Mouse (Mus musculus) frontal cortex, adult (tissue): ENCODE measurements at regions not wholly inside any gene's neighbourhood (a gene's known extent, or its start where the extent isn't known, plus 50 kb on each side); places are given as distances from the start of the nearest gene placed in this dataset.

Experiments used
- ATAC-seq: cut with Nextera tagmentation; 2 replicates; pipeline ENCODE4 v1.9.2; 2017; ENCODE audit warnings: mild to moderate bottlenecking, moderate library complexity, mixed read lengths; ENCODE audit not compliant: low TSS enrichment

DNA sequence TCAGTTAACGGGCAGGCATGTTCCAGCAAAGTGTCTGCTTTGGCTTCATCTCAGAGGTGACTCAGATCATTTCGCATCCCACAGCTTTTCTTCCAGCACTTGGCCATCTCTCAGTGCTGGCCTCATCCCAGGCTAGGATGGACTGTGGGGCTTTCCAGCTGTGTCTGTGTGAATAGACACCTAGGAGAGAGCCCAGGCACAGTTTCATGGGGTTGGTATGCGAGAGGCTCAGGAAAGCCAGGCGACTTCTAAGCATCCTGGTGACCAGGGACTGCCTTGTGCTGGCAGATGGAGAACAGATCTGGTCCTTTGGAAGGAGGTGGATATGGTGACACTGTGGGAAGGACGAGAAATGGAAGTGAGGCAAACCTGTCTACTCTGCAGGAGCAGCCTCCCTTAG lies 182.9 kb downstream of the Cd83 start:
- ATAC-seq = no peak

DNA sequence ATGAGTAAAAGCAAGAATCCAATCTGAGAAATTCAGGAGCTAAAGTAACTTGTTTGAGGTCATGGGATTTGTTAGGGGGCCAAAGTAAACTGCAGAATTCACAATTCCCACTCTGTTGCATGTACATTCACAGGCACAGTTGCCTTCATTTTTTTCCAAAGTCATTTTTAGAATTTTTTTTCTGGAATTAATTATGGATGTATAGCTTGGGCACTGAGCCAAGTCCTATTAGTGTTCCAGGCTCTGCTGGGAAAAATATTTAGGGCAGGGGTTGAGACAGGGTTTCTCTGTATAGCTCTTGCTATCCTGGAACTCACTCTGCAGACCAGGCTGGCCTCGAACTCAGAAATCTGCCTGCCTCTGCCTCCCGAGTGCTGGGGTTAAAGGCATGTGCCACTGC lies 188.3 kb downstream of the Cd83 start:
- ATAC-seq = no peak

DNA sequence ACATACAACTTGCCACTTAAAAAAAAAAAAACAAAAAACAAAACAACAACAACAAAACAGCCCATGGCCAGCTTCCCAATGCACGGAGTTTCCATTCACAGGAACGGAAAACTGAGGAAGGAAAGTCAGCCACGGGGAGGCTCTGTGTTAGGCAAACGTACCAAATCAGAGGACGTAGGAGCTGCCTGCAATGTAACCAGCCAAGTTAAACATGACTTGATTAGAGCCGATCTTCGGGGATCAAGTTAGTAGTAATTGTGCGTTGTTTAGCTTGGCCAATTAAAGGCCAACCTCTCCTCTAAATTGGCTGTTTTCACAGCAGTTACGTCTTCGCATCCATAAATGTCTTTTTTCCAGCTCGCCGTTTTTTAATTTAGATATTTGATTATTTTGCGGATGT lies 190.7 kb downstream of the Cd83 start:
- no peak for ATAC-seq

DNA sequence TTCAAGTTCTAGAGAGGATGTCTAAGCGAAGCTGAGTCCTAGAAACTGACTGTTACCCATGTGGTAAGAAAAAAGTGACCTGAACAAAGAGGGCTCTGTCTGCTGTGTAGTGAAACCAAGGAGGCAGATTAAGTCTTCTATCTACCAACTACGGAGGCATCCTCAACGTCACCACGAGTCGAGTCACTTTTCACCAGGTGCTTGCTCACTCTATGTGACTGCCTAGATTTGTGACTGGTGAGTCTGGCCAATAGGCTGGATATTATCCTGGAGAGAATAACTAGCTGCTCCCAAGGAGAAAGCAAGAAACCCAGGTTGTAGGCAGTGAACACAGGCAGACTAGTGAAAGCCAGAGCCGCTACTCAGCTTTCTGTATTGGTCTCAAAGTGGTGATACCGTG lies 191.2 kb downstream of the Cd83 start:
- ATAC-seq = no peak

DNA sequence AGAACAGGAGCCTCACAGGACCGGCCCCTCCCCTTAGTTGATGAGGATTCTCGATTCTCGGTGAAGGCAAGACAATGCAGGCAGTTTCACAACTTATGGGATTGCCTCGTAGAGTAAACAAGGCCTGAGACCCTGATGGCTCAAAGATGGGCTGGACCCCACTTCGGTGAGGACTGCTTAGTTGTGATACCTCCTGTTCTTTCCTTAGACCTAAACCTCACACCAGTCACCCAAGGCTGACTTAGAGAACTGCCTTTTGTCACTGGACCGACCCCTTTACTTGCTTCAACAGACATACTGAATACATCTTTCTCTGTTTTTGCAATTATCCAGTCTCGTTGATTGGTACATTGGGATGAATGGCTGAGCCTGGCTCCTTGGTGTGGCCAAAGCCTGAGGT lies 192.1 kb downstream of the Cd83 start:
- no peak for ATAC-seq

DNA sequence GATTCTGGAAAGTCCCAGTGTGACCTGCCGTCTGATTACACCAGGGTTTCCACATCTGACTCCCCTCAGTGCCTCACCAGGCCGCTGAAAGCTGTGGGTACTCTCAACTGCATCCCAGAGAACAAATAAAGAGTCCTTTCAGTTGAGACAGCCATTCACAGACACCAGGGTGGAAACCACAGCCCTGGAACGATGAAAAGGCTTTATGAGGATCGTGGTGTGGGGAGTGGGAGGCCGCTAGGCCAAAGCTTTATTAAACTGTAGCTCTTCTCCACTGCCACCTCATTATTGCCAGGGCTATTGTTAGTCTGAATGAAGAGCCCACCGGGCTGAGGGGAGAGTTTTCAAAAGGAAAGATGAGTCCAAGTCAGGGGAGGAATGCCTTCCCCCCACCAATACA lies 202.8 kb downstream of the Cd83 start:
- ATAC-seq = no peak

DNA sequence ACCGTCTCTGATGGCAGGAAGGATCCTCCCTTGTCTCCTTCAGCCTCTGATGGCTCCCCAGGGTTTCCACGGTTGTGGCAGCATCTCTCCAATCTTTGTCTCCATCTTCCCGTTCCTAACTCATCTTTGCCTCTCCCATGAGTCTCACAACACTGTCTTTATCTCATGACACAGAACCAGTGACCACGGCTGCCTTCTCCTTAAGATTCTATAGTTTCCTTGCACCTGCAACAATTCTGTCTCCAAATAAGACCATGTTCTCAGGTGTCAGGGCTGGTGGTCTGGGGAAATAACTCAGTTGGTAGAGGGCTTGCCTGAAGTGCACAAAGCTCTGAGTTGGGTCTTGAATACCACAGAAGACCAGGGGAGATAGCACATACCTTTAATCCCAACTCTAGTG lies 203.8 kb downstream of the Cd83 start:
- no peak for ATAC-seq

DNA sequence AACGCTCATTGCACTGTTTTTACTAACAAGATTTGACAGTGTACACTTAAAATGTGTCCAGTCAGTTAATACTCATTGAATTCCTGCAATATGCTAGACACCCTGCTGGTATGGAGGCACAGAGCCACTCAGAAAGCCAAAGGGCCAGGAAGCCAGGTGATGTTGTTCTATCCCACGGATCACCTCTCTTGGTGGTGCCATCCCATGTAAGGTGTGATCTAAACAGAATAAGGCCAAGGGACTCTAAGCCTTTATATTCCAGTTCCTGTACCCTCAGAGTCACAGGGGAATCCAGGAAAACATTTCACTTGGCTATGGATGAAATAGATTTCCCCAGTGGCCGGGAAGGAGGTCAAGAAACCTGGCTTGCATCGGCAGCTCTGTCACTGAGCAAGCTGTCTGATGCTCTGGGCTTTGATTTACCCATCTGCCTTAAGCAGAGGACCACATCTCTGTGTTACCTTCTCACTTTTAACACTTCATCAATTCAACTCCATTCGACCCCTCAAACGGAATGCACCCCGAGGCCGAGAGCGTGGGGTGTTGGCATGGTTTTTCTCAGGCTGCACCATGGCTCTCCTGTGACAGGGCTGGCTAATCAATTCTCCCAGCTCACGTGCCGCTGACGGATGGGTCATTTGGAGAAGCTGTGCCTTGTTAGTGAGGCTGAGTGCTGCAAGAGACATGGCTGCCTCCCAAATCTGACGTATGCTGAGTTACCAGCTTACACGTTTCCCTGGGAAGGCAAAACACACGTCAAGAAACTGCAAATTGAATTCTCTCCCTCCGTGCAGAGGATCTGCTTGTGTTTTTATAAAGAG lies 205.9 kb downstream of the Cd83 start:
- peak; percentile 86 for ATAC-seq

DNA sequence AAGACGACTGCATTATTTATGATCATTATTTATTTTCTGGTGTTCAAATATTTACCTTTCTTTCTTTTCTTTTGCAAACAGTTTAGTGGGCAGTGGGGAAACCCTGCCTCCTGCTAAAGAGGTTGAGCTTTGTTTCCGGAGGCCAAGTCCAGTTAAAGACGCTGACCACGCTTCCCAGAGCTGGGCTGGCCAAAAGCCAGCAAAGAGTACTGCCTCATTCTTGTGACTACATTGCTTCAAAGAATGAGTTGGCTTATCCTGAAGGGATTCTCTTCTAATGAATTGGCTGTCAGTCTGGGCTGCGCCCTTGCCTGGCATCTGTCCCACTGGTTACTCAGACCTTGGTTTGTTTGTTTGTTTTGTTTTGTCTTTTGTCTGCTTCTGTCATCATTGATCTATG lies 207.2 kb downstream of the Cd83 start:
- ATAC-seq = no peak

DNA sequence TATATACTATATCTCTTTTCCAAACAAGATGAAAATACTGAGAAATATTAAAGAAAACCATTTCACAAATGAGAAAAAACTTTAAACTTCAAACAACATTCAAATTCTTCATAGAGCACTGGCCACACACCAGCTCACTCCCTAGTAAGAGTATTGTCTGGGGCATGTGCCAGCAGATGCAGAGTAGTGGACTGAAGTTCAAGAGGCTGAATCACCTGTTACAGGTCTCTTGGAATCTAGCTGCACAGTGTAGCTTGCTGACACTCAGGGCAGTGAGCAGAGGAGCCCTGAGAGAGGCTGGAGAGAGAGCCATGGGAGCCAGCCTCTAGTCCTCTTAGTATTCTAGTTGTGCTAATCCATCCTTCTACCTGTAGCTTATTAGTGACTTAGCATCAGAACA lies 208.4 kb downstream of the Cd83 start:
- ATAC-seq = no peak

DNA sequence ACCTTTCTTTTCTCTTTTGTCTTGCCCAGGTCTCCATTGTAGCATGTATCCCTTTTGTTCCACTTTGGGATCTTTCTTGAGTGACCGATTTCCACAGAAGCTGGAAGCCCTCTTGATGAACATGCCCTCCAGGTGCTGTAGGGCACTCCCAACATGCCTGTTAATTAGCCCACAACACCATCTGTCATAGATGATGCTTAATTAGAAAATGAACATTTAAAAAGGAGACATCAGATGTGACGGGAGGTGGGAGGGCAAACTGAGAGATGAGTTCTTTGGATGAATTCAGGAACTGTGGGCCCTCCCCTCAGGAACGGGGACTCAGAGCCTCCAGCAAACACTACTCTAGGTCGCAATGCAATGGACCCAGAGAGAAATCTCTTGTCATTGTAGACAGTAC lies 209.8 kb downstream of the Cd83 start:
- no peak for ATAC-seq

DNA sequence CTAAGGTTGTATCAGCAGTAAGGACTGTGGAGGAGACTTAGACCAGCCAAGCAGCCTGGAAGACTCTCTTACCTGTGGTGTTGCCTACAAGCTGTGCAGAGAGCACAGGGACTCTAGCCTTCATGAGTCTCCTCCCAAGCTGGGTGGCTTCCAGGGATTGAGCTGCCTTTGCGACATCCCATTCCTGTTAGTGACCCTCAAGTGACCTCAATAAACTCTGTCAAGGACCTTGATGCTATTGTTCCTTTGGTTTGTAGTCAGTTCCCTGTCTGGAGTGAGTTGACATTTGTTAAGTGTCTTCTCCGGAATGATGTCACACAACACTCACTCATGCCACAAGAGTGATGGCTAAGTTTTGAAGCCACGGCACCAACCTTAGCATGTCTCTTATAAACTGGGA lies 211.0 kb downstream of the Cd83 start:
- ATAC-seq = no peak

DNA sequence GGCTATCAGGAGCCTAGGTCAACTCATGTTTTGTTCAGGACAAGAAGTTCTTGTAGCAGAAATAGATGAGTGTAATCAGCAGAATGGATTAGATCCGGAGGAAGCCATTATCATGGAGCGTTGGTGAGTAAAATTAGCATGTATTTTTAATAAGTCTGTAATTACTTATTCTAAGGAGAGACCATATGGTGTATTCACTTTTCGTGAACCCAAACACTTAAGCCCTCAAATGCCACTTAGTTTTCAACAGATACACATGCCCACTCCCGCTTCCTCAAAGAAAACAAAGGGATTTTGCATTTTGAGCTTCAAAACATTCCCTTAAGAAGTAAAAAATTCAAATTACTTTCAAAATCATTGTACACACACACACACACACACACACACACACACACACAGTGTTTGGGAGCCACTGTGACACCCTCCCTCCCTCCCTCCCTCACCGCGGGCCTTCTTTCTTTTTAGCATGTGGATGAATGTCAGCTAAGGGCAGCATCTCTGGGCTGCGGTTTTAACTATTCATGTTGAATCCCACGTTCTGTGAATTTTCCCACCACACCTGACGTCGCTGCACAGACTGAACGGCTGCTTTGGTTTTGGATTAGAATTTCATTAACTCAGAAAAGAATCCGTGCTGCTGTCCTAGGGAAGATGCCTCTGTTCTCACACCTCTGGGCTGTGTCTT lies 217.4 kb downstream of the Cd83 start:
- ATAC-seq = no peak

DNA sequence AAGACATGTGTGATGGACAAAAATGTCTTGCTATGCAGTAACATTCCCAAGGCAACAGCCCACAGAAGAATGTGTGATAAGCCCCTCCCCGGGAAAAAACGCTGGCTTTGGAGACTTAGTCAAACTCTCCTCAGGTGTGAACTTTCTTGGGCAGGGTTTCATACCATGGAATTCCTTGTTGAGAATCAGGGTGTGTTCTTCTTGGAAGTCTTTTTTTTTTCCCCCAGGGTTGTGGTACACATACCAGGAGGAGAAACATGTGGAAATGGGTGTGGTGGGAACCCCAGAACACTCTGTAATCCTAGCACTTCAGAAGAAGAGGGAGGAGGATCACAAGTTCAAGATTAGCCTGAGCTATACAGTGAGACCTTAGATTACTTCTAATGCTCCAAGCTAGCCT lies 228.3 kb downstream of the Cd83 start:
- no peak for ATAC-seq

DNA sequence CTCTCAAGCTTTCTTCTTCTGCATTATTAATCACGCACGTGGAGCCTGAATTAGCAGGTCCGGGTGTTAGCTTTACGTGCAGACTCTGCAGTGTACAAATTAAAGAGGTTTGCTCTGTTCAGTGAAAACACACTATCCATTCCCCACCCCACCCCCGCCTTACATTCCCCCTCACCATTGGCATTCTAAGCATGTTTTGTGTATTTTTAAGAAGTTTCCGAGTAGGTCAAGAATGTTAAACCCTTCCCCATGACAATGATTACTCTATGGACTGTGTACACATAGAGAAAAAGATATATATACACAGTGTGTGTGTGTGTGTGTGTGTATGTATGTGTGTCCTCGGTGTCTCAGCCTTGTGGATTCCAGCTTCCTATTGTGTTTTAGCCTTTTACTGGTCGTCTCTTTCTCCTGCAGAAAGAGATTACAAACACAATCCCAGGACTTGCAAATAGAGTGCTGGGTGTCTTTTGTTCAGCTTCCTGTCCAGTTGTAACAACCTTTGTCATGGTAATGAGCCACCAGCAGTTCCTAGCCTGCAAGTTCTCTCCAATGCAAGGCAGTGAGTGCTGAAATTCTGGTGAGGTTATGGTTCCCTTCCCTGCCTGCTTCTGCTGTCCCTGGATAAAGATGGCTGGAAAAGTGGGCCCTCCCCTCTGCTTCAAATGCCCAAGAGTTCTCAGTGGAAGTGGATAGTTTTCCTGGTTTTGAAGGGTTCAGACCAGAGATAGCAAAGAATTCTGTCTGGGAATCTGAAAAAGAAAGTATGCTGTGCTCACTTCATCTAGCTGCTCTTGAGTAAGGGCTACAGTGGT lies 234.1 kb downstream of the Cd83 start:
- no peak for ATAC-seq

DNA sequence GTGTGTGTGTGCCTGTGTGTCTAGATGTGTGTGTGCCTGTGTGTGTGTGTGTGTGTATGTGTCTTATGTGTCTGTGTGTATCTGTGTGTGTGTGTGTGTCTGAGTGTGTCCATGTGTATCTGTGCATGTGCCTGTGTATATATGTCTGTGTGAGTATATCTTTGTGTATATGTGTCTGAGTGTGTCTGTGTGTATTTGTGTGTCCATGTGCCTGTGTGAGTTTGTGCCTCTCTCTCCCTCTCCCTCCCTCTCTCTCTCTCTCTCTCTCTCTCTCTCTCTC lies 234.7 kb downstream of the Cd83 start:
- no peak for ATAC-seq

DNA sequence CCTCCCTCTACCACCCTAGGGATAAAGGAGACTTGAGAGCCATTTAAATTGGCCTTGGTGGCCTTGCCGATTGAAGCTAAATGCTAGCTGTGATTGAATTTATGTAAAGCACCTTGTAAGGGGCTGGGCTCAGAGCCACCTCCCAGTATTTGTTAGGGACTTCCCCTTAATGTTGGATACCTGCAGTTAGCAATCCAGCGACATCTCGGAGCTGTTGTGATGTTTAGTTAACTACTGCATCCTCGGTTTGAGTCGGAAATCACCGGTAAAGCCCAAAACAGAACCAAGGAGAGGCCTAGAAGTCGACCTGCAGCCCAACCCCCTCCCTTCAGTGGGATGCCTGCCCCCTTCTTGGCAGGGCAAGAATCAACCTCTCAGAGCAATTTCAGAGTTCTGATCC lies 236.3 kb downstream of the Cd83 start:
- ATAC-seq = no peak

DNA sequence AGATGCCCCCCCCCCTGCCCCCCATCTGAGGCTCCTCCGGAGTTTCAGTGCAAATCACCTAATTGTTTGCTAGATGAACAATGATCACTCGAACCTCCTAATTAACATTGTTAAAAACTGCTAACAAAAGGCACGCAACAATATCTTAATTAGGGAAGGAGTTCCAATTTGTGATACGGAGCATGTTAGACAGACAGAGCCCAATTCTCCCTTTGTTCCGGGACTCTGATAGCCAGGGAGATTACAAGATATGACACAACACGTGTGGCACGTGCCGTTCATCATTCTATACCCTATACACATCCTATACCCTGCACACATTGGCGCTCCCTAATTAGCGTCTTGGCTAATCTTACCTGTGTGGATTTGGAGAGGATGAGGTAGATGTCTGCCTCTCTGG lies 237.5 kb downstream of the Cd83 start:
- ATAC-seq = no peak

DNA sequence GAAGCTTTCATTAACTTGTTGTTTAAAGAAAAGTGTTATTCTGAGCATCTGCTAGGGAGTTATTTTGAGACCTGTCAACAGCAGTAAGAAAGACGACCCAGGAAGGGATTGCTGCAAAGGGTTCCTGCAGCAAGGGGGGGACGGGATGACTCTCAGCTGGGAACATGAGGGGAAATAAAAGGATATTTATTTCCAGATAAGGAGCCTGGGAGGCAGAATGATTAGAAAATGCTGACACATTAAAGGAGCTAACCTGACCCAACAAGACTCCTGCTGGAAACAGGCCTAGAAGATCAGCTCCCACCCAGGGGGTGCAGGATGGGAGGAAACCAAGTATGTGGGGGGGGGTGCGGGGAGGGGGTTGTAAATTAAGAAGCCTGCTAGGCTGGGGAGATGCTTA lies 240.0 kb downstream of the Cd83 start:
- no peak for ATAC-seq

DNA sequence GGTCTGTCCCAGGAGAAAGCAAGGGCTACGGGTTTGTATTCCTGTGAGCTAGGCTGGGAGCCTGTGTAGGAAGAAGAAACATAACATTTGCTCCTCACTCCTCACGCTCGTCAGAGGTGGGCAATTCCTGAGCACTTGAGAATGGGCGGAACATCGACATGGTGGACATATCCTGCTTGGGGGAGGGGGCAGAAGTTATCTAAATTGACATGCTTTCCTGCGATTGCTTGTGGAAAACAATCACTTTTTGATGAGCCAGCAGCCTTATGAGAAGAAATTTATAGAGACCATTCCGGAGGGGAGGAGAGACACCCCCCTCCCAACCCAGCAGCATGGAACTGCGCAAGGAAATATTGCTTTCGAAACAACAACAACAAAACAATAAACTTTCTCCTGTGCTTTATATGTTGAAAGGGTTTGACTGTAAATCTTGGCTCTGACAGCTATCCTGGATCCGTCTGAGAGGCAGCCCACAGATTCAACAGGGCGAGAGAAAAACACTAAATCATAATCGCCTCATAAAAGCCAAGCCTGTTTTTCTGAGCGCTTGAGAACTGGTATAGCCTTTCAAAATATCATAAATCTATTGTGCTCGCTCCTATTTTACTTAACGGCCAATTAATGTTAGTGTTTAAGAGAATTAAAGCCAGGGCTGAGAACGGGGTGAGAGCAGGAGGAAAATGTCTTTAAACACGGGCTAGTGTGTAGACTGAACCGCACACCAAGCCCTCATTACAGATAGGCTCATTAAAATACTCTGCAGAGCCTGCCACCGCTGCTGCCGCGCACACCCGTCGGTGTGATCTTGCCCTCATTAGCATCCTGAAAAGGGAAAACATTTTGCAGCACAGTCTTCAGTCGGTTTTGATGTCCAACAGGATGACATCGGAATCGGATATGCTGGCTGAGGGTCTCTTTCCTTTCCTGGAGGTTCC lies 242.0 kb downstream of the Cd83 start:
- peak; percentile 63; the same call in 1 of the 2 replicates for ATAC-seq

DNA sequence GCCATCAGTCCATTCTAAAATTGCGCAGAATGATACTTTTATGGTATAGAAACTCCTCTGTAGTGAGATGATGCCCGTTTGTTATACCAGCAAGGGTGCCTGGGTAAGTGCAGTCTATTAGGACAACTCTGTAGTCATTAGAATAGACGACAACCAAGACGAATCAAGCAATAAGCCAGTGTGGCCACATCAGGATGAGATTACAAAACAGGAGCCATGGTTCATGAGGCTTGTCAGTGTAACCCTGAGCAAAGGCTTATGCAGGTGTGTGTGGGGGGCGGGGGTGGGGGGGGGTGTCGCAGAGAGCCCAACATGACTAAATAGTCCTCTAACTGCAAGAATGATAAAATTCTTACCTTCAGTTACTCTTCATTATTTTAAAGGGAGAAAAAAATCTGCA lies 243.5 kb downstream of the Cd83 start:
- no peak for ATAC-seq

DNA sequence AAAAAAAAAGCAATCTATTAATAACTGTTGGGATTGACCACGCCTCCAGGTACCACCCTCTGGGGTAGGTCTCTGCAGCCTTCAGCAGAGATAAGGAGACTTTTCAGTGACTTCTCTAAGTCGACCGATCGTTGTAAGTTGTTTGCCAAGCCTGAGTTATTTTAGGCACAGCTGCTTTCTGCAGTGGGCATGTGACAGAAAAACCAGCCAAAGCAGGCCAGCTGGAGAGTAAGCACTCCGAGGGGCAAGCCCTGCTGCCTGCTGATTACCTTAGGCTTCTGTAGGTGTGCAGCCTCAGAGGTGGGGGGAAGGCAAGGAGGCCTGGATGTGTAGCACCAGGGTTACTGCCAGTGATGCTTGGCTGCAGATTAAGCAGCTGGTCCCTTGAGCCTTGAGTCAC lies 246.0 kb downstream of the Cd83 start:
- ATAC-seq = peak; percentile 79; the same call in 1 of the 2 replicates
